Mouse (Mus musculus) embryo, embryonic 11 days (tissue): ENCODE data around the gene Cda.

Experiments
- DNase-seq: peaks from one replicate; pipeline ENCODE4 v3.0.0-alpha.2; 2015

Cda gene

GRCm38 (mm10) chr4:138303742-138304141 is 64.0 kb downstream of the Cda start:
- DNase-seq = no peak

- DNase-seq = no peak
These were observed 64.8 kb downstream of the Cda start for GRCm38 (mm10) chr4:138303011-138303410.

GRCm38 (mm10) chr4:138301271-138301780 is 66.5 kb downstream of the Cda start:
- DNase-seq = no peak

DNA sequence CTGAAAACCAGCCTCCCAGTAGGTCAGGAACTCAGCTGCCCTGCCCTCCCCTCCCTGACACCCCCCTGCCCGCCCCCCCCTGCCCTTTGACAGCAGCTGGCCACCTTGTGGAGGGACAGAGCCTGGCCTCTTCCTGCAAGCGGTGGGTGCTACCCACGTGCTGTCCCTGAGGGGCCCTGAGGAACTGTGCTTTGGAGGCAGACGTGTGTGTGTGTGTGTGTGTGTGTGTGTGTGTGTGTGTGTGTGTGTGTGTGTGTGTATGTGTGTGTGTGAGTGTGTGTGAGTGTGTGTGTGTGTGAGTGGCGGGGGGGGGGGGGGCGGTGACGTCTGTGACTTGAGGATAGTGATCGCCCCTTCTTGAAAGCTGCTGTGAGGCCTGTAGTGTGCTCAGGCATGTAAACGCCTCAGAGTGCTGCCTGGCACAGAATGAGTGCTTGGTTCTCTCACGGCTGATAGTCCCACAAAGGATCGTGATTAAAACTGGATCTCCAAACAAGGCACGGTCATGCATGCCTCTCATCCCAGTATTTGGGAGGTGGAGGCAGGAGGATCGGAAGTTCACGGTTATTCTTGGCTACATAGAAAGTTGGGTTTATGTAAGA is 73.7 kb downstream of the Cda start:
- no peak for DNase-seq

DNA sequence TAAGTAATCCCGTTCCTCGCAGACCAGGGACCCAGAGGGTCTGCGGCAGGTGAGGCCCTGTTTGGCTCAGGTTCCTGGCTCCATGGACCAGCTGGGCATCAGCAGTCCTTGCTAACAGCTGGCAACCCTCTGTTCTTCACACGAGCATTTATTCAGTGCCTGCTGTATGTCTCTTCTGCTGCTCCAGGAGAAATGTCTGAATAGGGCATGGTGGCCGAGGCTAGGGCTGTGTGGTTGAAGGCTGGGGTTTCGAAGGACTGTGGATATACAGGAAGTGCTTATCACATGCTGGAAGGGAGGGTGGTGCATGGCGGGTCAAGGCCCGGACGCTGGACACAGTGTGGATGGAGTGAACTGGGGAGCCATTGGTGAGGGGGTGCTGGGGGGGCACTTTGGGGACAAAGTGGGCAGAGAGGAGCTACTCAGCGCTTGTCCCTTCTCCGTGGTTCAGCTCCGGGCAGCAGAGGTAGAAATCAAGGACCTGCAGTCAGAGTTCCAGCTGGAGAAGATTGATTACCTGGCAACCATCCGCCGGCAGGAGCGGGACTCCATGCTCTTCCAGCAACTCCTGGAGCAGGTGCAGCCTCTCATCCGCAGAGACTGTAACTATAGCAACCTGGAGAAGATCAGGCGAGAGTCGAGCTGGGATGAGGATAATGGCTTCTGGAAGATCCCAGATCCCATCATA is 74.4 kb downstream of the Cda start:
- DNase-seq = no peak

DNA sequence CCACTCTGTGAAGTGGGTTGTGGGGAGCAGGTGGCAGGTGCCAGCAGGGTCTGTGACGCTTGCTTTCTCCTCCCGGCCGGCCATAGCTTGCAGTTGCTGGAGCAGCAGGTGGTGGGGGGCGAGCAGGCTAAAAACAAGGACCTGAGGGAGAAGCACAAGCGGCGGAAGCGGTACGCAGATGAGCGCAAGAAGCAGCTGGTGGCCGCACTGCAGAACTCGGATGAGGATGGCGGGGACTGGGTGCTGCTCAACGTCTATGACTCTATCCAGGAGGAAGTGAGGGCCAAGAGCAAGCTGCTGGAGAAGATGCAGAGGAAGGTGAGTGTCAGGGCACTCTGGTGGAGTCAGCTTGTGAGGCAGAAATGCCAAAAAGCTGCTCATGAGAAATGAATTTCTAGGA is 75.8 kb downstream of the Cda start:
- no peak for DNase-seq

- no peak for DNase-seq
These were observed 79.1 kb downstream of the Cda start for GRCm38 (mm10) chr4:138288691-138289090.
